Mouse (Mus musculus): ENCODE data around the gene Rhd.

- TF ChIP-seq POLR2A (IDR thresholded peaks at IDR 0.05; ENCODE audit: borderline replicate concordance, control insufficient read depth, low read depth, low read length) = no peak
- TF ChIP-seq CTCF (IDR thresholded peaks at IDR 0.05; ENCODE audit: control insufficient read depth, insufficient read depth, low read length) = no peak
Observed at GRCm38 (mm10) chr4:134915223-134916050, 51.1 kb downstream of the Rhd start.

Measured in bone marrow, adult 2 months (tissue).